Mouse (Mus musculus): ENCODE measurements around the gene Atp6v0a1.

- TF ChIP-seq CTCF (IDR thresholded peaks at IDR 0.05; ENCODE audit: borderline replicate concordance, insufficient read depth, low read depth, low read length) (no peak), POLR2A (IDR thresholded peaks at IDR 0.05; ENCODE audit: borderline replicate concordance, insufficient read depth, low read length) (no peak)
Observed at GRCm38 (mm10) chr11:100985607-100986006, 23.6 kb upstream of the Atp6v0a1 start.
